Mouse (Mus musculus) embryo, embryonic 10 days (tissue): ENCODE data around the gene Atp5h.
"Not testable (repeated sequence)": the region's sequence is repeated elsewhere in the genome, so short reads cannot be mapped to it uniquely, and the experiment has no call there.

ENCODE experiments used
- DNase-seq: peaks from one replicate; pipeline ENCODE4 v3.0.0-alpha.2; 2015; ENCODE audit warnings: low spot score

Gene Atp5h

GRCm38 (mm10) chr11:115398085-115398484 is 21.7 kb downstream of the Atp5h start:
- DNase-seq: no peak

- DNase-seq: no peak
Measured at GRCm38 (mm10) chr11:115393721-115394325, 25.9 kb downstream of the Atp5h start.

- DNase-seq: no peak
Measured at GRCm38 (mm10) chr11:115391358-115391757, 28.4 kb downstream of the Atp5h start.

GRCm38 (mm10) chr11:115386859-115387258 is 32.9 kb downstream of the Atp5h start:
- not testable (repeated sequence) for DNase-seq

GRCm38 (mm10) chr11:115384587-115384986 is 35.2 kb downstream of the Atp5h start:
- DNase-seq: peak; percentile 45

GRCm38 (mm10) chr11:115383701-115384474 is 35.9 kb downstream of the Atp5h start:
- DNase-seq: no peak

- DNase-seq: peak; percentile 44
Measured at GRCm38 (mm10) chr11:115382891-115383290, 36.9 kb downstream of the Atp5h start.

- DNase-seq: peak; percentile 96
Measured at GRCm38 (mm10) chr11:115381743-115382539, 37.8 kb downstream of the Atp5h start, which contains the start of gene Cdr2l. TSS of gene Cdr2l (plus strand) at chr11:115381916.

- no peak for DNase-seq
Measured at GRCm38 (mm10) chr11:115381276-115381675, 38.5 kb downstream of the Atp5h start.

- DNase-seq: no peak
Measured at GRCm38 (mm10) chr11:115377854-115378253, 41.9 kb downstream of the Atp5h start.

GRCm38 (mm10) chr11:115377254-115377653 is 42.5 kb downstream of the Atp5h start:
- DNase-seq: no peak

- DNase-seq: no peak
Measured at GRCm38 (mm10) chr11:115376722-115377121, 43.0 kb downstream of the Atp5h start.

- no peak for DNase-seq
Measured at GRCm38 (mm10) chr11:115374695-115375425, 44.9 kb downstream of the Atp5h start.

- DNase-seq: peak; percentile 71
Measured at GRCm38 (mm10) chr11:115373805-115374694, 45.7 kb downstream of the Atp5h start.

- no peak for DNase-seq
Measured at GRCm38 (mm10) chr11:115372737-115373136, 47.0 kb downstream of the Atp5h start.

GRCm38 (mm10) chr11:115372015-115372414 is 47.7 kb downstream of the Atp5h start:
- DNase-seq: no peak

- DNase-seq: no peak
Measured at GRCm38 (mm10) chr11:115371354-115371753, 48.4 kb downstream of the Atp5h start.

- no peak for DNase-seq
Measured at GRCm38 (mm10) chr11:115370368-115370767, 49.4 kb downstream of the Atp5h start.

GRCm38 (mm10) chr11:115367395-115367944 is 52.3 kb downstream of the Atp5h start, which contains the start of gene Hid1:
TSS of gene Hid1 (minus strand) at chr11:115367756.
- peak; percentile 74 for DNase-seq

GRCm38 (mm10) chr11:115366706-115367394 is 52.9 kb downstream of the Atp5h start:
- DNase-seq: no peak
